Mouse (Mus musculus) liver, embryonic 14.5 days (tissue): ENCODE results near the gene Perm1.

Experiments
- CTCF ChIP-seq: IDR thresholded peaks from 2 replicates; pipeline ENCODE4 v1.5.1; 2016; ENCODE audit warnings: antibody characterized with exemption, low read depth, control low read depth
- EP300 ChIP-seq: IDR thresholded peaks from 2 replicates; pipeline ENCODE4 v1.6.1; 2016; ENCODE audit warnings: antibody characterized with exemption, low read depth

DNA sequence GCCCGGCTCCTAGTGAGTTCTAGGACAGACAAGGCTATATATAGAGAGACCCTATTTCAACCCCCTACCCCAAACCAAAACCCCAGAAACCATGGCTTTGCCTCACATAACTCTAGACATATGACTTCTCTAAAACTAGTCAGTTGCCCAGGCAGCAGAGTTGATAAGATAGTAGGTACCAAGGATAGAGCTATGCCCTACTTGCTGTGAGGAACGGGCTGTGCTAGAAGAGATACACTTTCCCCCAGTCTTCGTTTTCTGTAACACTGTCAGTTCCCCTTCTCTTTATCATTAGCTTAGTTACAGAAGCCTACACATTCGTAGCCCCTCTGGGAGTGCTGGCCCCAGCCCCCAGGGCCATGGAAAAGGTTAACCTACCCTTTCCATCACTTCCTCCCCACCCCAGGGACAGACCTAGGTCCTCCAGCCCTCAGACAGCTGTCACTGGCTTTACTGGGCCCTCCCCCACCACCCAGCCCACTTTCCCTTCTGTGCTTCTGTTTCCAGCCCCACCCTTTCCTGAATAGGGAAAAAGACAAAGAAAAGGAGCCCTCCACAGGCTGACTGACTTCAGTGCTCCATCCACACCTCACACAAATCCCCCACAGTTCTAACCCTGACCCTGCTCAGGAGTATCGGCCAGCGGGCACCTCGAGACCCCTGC lies 31.2 kb upstream of the Perm1 start:
- no peak for TF ChIP-seq CTCF
- TF ChIP-seq EP300: no peak
